Mouse (Mus musculus) A20 (cell line): ENCODE results near the gene Cip2a.

Experiments
- DNase-seq: peaks from one replicate; pipeline ENCODE4 v3.0.0-alpha.2; 2011; ENCODE audit warnings: low read depth, low spot score

The Cip2a gene

GRCm38 (mm10) chr16:48993559-48994342 is at the start of gene Cip2a, which contains the start of gene Dzip3:
Gene Cip2a, plus strand, starts transcription at chr16:48994185.
Gene Dzip3, minus strand, starts transcription at chr16:48994165.
- peak; percentile 95 for DNase-seq

- DNase-seq = no peak
Measured at GRCm38 (mm10) chr16:48972996-48973395, 21.0 kb upstream of the Cip2a start.

GRCm38 (mm10) chr16:48973548-48973947 is 20.4 kb upstream of the Cip2a start:
- DNase-seq = peak; percentile 39

- no peak for DNase-seq
Measured at GRCm38 (mm10) chr16:48979965-48980364, 14.0 kb upstream of the Cip2a start.

GRCm38 (mm10) chr16:48985034-48985627 is 8.9 kb upstream of the Cip2a start:
- DNase-seq = no peak

GRCm38 (mm10) chr16:48989700-48990099 is 4.3 kb upstream of the Cip2a start:
- no peak for DNase-seq

- DNase-seq = peak; percentile 59
Measured at GRCm38 (mm10) chr16:48992437-48993230, 1.4 kb upstream of the Cip2a start.

- no peak for DNase-seq
Measured at GRCm38 (mm10) chr16:48993231-48993558, 790 bp upstream of the Cip2a start.

- DNase-seq = no peak
Measured at GRCm38 (mm10) chr16:48994343-48994693, 333 bp downstream of the Cip2a start.

- no peak for DNase-seq
Measured at GRCm38 (mm10) chr16:49004151-49004550, 10.2 kb downstream of the Cip2a start.

GRCm38 (mm10) chr16:49016620-49017332 is 22.8 kb downstream of the Cip2a start:
- DNase-seq = peak; percentile 34

- no peak for DNase-seq
Measured at GRCm38 (mm10) chr16:49035852-49036251, 41.9 kb downstream of the Cip2a start.

GRCm38 (mm10) chr16:49037771-49038170 is 43.8 kb downstream of the Cip2a start:
- no peak for DNase-seq

GRCm38 (mm10) chr16:49040554-49041221 is 46.7 kb downstream of the Cip2a start:
- no peak for DNase-seq

GRCm38 (mm10) chr16:49049214-49049613 is 55.2 kb downstream of the Cip2a start:
- DNase-seq = no peak

GRCm38 (mm10) chr16:49057186-49057585 is 63.2 kb downstream of the Cip2a start, which contains the start of gene Myh15:
Gene Myh15, plus strand, starts transcription at chr16:49057486.
- DNase-seq = no peak
